Comparison of ENCODE assay signal across 11 mouse cellular contexts in genomic region chr17:14702701-14703100, GRCm38 (mm10). TPM values are rescaled to one million over a fixed set of nuclear protein-coding genes. Genes with fewer than 3 reads are reported as not detected.
DNase-seq lines count a peak whose midpoint lies in the region; ATAC-seq and TF ChIP-seq lines count a peak whose summit lies in the region.
"Had no signal": no experiment of that assay in that cellular context is flagged by ENCODE, and none has a peak within 500 bp of the region (broad histone marks: within the 10 kb centered on the region; RNA-seq: fewer than 3 reads in every experiment).

No protein-coding gene starts in this region.

- peak; percentile 62; the same call in 1 of the 2 replicates for ATAC-seq in hindbrain, postnatal 0 days
- peak; percentile 35; the same call in 1 of the 2 replicates for ATAC-seq in monocyte, adult 5-6 weeks (replicated peaks; ENCODE audit: insufficient number of reproducible peaks, low FRiP score, low TSS enrichment, poor library complexity, severe bottlenecking)
- ATAC-seq: activated CD4-positive, CD25-positive, alpha-beta regulatory T cell, adult 4 months; forebrain, embryonic 14.5 days had no signal

- no peak overlapping the region for H3K4me2 ChIP-seq in hindbrain, postnatal 0 days (ENCODE audit: low read depth, low read length)
- H3K4me2 ChIP-seq: stomach, embryonic 15.5 days had no signal

- H3K9ac ChIP-seq in hindbrain, postnatal 0 days (replicated peaks; ENCODE audit: low read length) = no peak overlapping the region
- H3K9ac ChIP-seq: stomach, embryonic 15.5 days had no signal

- no peak overlapping the region for H3K4me3 ChIP-seq in hindbrain, postnatal 0 days (ENCODE audit: low read length)
- no peak overlapping the region for H3K4me3 ChIP-seq in hindbrain, embryonic 10.5 days
- H3K4me3 ChIP-seq: stomach, embryonic 15.5 days had no signal

- no peak for DNase-seq in hindbrain, postnatal 0 days (ENCODE audit: low spot score)
- no peak for DNase-seq in hindbrain, embryonic 10.5 days (ENCODE audit: low spot score)
- peak; percentile 30 for DNase-seq in testis, postnatal 10 days (ENCODE audit: low spot score)
- DNase-seq in testis, postnatal 14 days (ENCODE audit: low spot score) = no peak
- DNase-seq in gastrocnemius, postnatal 36 days = no peak
- DNase-seq in c-Kit-positive CD71-positive TER-119-positive erythroid progenitor cells, embryonic 14.5 days (ENCODE audit: low spot score) = no peak
- DNase-seq: heart, postnatal 10 days had no signal

- no peak for TF ChIP-seq CTCF in hindbrain, postnatal 0 days (IDR thresholded peaks at IDR 0.05; ENCODE audit: low read depth)

- no peaks in the 10 kb centered on the region for H3K27me3 ChIP-seq in hindbrain, postnatal 0 days (ENCODE audit: insufficient read depth, low read length)
- H3K27me3 ChIP-seq in hindbrain, embryonic 10.5 days (ENCODE audit: insufficient read depth, poor library complexity, severe bottlenecking) = no peaks in the 10 kb centered on the region
- H3K27me3 ChIP-seq: stomach, embryonic 15.5 days had no signal

- H3K36me3 ChIP-seq in hindbrain, postnatal 0 days (ENCODE audit: insufficient read depth, low read length) = no peaks in the 10 kb centered on the region
- no peaks in the 10 kb centered on the region for H3K36me3 ChIP-seq in hindbrain, embryonic 10.5 days
- H3K36me3 ChIP-seq: stomach, embryonic 15.5 days had no signal

- 55% methylated on average over 3 of the region's 3 CpGs for WGBS in hindbrain, postnatal 0 days
- 62% methylated on average over 3 of the region's 3 CpGs for WGBS in hindbrain, embryonic 10.5 days

- no peaks in the 10 kb centered on the region for H3K4me1 ChIP-seq in hindbrain, postnatal 0 days (ENCODE audit: insufficient read depth, low read length)
- H3K4me1 ChIP-seq in hindbrain, embryonic 10.5 days (replicated peaks) = peaks cover 6% of the 10 kb centered on the region

- H3K27ac ChIP-seq in hindbrain, postnatal 0 days = no peak overlapping the region
- H3K27ac ChIP-seq in hindbrain, embryonic 10.5 days = no peak overlapping the region

- intact Hi-C loops in gastrocnemius, postnatal 36 days (cut with DNase I) = no loop called here

- H3K9me3 ChIP-seq in hindbrain, postnatal 0 days (ENCODE audit: low read length) = no peaks in the 10 kb centered on the region
- no peaks in the 10 kb centered on the region for H3K9me3 ChIP-seq in hindbrain, embryonic 10.5 days
- H3K9me3 ChIP-seq: stomach, embryonic 15.5 days had no signal

RNA-seq across cellular contexts. Expression of gene Thbs2, which starts 8.7 kb away (rescaled TPM):
- 9.8 and 10.8 TPM in 2 replicates for total RNA-seq in hindbrain, postnatal 0 days (2014; rRNA removed)
- 5.1 and 5.5 TPM in 2 replicates for polyA plus RNA-seq in hindbrain, postnatal 0 days (2015; fragmentation: Nextera tagmentation; extraction: Ambion mirVana)
- polyA plus RNA-seq in hindbrain, embryonic 10.5 days (2016; fragmentation: Nextera tagmentation; extraction: Ambion mirVana) = 2.2 and 7.4 TPM in 2 replicates
- not detected in 3 replicates for total RNA-seq in monocyte, adult 5-6 weeks (2017)
- 10 to 100 TPM in 1 of 2 experiments, 1 to 10 TPM in 1; 6.6 to 10.8 TPM for total RNA-seq in gastrocnemius, postnatal 36 days (2021)
- polyA plus RNA-seq: activated CD4-positive, CD25-positive, alpha-beta regulatory T cell, adult 4 months had no signal
